Mouse (Mus musculus): ENCODE measurements around the gene Lhcgr. TPM values are rescaled to one million over a fixed set of nuclear protein-coding genes. Genes with fewer than 3 reads are reported as not detected.

Gene Lhcgr
- total and polyA plus RNA-seq, 3 experiments = 0.06 TPM; not detected in 2

- intact Hi-C loops (cut with DNase I) = no loop called here
- Histone ChIP-seq H3K4me1 (ENCODE audit: control insufficient read depth, insufficient read depth, low read length) (no peaks in the 10 kb centered on the region), H3K4me3 (no peak overlapping the region), H3K27me3 (ENCODE audit: control insufficient read depth, insufficient read depth, low read length) (no peaks in the 10 kb centered on the region), H3K9ac (ENCODE audit: low read depth, low read length) (no peak overlapping the region), H3K79me2 (replicated peaks; ENCODE audit: control insufficient read depth, insufficient read depth, low read length) (no peaks in the 10 kb centered on the region), H3K36me3 (ENCODE audit: control insufficient read depth, insufficient read depth, low read length) (no peaks in the 10 kb centered on the region), H3K27ac (no peak overlapping the region)
- DNase-seq = no peak
- 31% methylated on average over 6 of the region's 6 CpGs for WGBS
- TF ChIP-seq POLR2A (IDR thresholded peaks at IDR 0.05; ENCODE audit: insufficient read depth, low read depth, low read length) (no peak), CTCF (IDR thresholded peaks at IDR 0.05) (no peak), EP300 (IDR thresholded peaks at IDR 0.05; ENCODE audit: insufficient read depth, low read depth, low read length) (no peak)
These were observed 89.4 kb downstream of the Lhcgr start for GRCm38 (mm10) chr17:88702345-88702744.

DNA sequence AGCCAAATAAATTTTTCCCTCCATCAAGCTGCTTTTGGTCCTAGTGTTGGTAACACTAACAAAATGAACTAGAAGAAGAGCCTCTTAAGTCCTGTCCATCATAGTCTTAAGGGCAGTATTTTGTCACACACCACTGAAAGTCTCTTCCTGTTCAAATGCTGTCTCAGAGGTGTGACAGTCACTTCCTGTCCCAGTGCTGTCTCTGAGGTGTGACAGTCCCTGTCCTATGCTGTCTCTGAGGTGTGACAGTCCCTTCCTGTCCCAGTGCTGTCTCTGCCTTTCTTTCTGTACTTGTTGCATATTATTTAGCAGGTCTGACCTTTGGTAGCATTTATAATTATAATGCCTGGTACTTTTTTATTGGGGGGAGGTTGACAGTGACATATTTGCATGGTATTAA lies 90.9 kb downstream of the Lhcgr start:
- Histone ChIP-seq H3K9ac (ENCODE audit: low read depth, low read length) (no peak overlapping the region), H3K36me3 (ENCODE audit: control insufficient read depth, insufficient read depth, low read length) (no peaks in the 10 kb centered on the region), H3K79me2 (replicated peaks; ENCODE audit: control insufficient read depth, insufficient read depth, low read length) (no peaks in the 10 kb centered on the region), H3K27ac (no peak overlapping the region), H3K4me3 (no peak overlapping the region), H3K4me1 (ENCODE audit: control insufficient read depth, insufficient read depth, low read length) (no peaks in the 10 kb centered on the region), H3K27me3 (ENCODE audit: control insufficient read depth, insufficient read depth, low read length) (no peaks in the 10 kb centered on the region)
- DNase-seq = no peak
- intact Hi-C loops (cut with DNase I) = no loop called here
- TF ChIP-seq CTCF (IDR thresholded peaks at IDR 0.05) (no peak), EP300 (IDR thresholded peaks at IDR 0.05; ENCODE audit: insufficient read depth, low read depth, low read length) (no peak), POLR2A (IDR thresholded peaks at IDR 0.05; ENCODE audit: insufficient read depth, low read depth, low read length) (no peak)

GRCm38 (mm10) chr17:88696656-88697333 lies 95.0 kb downstream of the Lhcgr start:
- no peak for DNase-seq
- Histone ChIP-seq H3K9ac (ENCODE audit: low read depth, low read length) (no peak overlapping the region), H3K79me2 (replicated peaks; ENCODE audit: control insufficient read depth, insufficient read depth, low read length) (no peaks in the 10 kb centered on the region), H3K36me3 (ENCODE audit: control insufficient read depth, insufficient read depth, low read length) (no peaks in the 10 kb centered on the region), H3K27ac (no peak overlapping the region), H3K4me1 (ENCODE audit: control insufficient read depth, insufficient read depth, low read length) (no peaks in the 10 kb centered on the region), H3K27me3 (ENCODE audit: control insufficient read depth, insufficient read depth, low read length) (no peaks in the 10 kb centered on the region), H3K4me3 (no peak overlapping the region)
- intact Hi-C loops (cut with DNase I) = no loop called here
- WGBS = 59% methylated on average over 9 of the region's 9 CpGs
- no peak for TF ChIP-seq EP300 (IDR thresholded peaks at IDR 0.05; ENCODE audit: insufficient read depth, low read depth, low read length)
- TF ChIP-seq CTCF (IDR thresholded peaks at IDR 0.05) = no peak
- no peak for TF ChIP-seq POLR2A (IDR thresholded peaks at IDR 0.05; ENCODE audit: insufficient read depth, low read depth, low read length)

GRCm38 (mm10) chr17:88688226-88688625 lies 103.6 kb downstream of the Lhcgr start:
- no peak for DNase-seq

GRCm38 (mm10) chr17:88675310-88676309 lies 116.2 kb downstream of the Lhcgr start:
- 87% methylated on average over 23 of the region's 23 CpGs for WGBS
- TF ChIP-seq CTCF (IDR thresholded peaks at IDR 0.05) = no peak
- TF ChIP-seq EP300 (IDR thresholded peaks at IDR 0.05; ENCODE audit: insufficient read depth, low read depth, low read length) = no peak
- no peak for TF ChIP-seq POLR2A (IDR thresholded peaks at IDR 0.05; ENCODE audit: insufficient read depth, low read depth, low read length)
- no peak for DNase-seq
- H3K79me2 ChIP-seq (replicated peaks; ENCODE audit: control insufficient read depth, insufficient read depth, low read length) = no peaks in the 10 kb centered on the region
- intact Hi-C loops (cut with DNase I) = no loop called here
- no peak overlapping the region for H3K4me3 ChIP-seq
- H3K9ac ChIP-seq (ENCODE audit: low read depth, low read length) = no peak overlapping the region
- no peaks in the 10 kb centered on the region for H3K36me3 ChIP-seq (ENCODE audit: control insufficient read depth, insufficient read depth, low read length)
- no peaks in the 10 kb centered on the region for H3K4me1 ChIP-seq (ENCODE audit: control insufficient read depth, insufficient read depth, low read length)
- H3K27ac ChIP-seq = no peak overlapping the region
- no peaks in the 10 kb centered on the region for H3K27me3 ChIP-seq (ENCODE audit: control insufficient read depth, insufficient read depth, low read length)

More at GRCm38 (mm10) chr17:88688226-88688625, 103.6 kb downstream of the Lhcgr start:
- Histone ChIP-seq H3K79me2 (replicated peaks; ENCODE audit: control insufficient read depth, insufficient read depth, low read length) (no peaks in the 10 kb centered on the region), H3K36me3 (ENCODE audit: control insufficient read depth, insufficient read depth, low read length) (no peaks in the 10 kb centered on the region), H3K9ac (ENCODE audit: low read depth, low read length) (no peak overlapping the region), H3K27ac (no peak overlapping the region), H3K27me3 (ENCODE audit: control insufficient read depth, insufficient read depth, low read length) (no peaks in the 10 kb centered on the region), H3K4me1 (ENCODE audit: control insufficient read depth, insufficient read depth, low read length) (no peaks in the 10 kb centered on the region), H3K4me3 (no peak overlapping the region)
- TF ChIP-seq CTCF (IDR thresholded peaks at IDR 0.05) (no peak), POLR2A (IDR thresholded peaks at IDR 0.05; ENCODE audit: insufficient read depth, low read depth, low read length) (no peak), EP300 (IDR thresholded peaks at IDR 0.05; ENCODE audit: insufficient read depth, low read depth, low read length) (no peak)
- intact Hi-C loops (cut with DNase I) = no loop called here
- 51% methylated on average over 11 of the region's 11 CpGs for WGBS

Measured in heart, adult 2 months (tissue).